Mouse (Mus musculus) urinary bladder, postnatal 4 days (tissue): ENCODE results near the gene Nectin3.

ENCODE experiments used
- DNase-seq, 2 experiments: peaks; one replicate each; pipeline ENCODE4 v3.0.0; 2021 to 2022; ENCODE audit warnings: low spot score in 2 of 2

The Nectin3 gene

DNA sequence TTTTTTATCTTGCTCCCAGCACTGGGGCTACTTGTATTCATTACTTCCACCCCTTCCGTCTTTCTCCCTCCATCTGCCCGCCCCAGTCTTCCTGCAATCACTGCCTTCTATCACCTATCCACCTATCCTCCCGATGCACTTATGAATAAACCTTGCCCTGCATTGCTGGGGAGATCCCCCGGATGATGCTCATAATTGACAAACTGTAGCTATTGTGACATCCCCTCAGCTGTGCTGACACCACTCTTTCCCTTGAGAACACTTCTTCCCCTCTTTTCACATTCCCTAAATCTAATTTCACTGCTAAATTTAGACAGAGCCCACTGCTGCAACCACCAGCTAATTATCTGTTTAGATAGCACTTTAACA is at the start of gene Nectin3:
TSS of gene Nectin3 (minus strand) at position 105 of the 369 bp plus-strand sequence.
- DNase-seq, result no peak

DNA sequence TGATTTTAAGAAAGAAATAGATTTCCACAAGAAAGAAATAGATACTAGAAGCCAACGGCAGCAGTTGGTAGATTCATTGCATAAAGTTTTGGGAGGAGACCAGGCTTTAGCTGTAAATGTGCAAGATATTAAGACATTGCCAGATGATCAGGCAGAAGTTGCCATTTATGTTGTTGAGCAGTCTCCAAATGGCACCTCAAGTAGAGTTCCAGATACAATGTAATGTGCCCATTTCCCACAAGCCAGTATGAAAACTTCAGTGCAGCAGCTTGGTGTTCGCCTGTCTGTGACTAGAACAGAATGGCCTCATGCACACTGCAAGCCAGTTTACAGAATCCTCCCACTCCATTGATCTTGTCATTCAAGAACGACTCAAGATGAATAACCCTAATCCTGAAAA is 39.8 kb upstream of the Nectin3 start:
- no peak for DNase-seq

DNA sequence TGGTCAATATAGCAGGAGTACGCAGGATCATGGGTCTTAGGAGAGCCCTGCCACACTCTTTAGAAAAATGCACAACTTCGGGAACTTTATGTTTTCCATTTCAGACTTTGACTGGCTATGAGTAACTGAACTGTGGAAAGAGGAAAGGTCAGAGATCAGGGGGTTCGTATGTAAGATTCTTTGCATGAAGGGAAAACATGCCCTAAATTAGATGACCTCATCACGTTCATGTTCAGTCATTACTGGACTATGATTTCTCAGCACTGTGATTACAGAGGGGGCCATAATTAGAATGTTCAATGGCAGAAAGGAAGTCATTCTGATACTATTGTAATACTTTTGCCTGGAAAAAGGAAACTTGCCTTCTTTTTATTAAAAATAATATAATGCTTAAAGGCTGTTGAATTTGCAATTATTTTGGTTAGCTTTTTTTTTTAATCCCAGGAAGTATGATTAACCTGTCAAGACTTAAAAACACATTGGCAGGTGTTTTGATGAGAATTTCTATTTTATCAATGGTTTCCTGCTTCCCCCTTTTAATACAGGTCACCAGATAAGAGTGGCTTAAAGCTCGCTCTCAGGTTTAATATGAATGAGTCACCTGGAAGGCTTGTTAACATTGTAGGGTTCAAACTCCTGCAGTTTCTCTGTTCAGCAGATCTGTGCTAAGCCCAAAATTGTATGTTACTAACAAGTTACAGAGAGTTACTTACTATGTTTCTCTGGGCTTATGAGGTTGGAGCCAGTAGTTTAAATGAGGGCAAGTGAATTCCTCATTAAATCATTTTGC is 34.3 kb upstream of the Nectin3 start:
- DNase-seq, result no peak

DNA sequence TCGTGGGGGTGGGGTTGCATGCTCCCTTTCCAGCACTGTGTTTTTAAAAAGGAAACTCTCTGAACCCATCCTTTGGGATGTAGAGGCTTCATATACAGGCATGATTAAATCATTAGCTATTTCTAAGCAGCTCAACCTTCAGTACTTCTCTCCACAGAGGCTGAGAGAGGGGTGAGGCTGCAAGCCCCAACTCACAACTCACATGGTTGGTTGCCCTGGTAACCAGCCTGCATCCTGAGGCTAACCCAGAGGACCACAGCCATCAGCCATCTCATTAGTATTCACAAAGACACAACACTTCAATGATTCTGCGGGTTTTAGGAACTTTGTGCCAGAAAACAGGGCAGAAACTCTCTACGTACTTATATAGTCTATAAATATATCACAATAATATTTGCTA is 32.7 kb upstream of the Nectin3 start:
- no peak for DNase-seq

DNA sequence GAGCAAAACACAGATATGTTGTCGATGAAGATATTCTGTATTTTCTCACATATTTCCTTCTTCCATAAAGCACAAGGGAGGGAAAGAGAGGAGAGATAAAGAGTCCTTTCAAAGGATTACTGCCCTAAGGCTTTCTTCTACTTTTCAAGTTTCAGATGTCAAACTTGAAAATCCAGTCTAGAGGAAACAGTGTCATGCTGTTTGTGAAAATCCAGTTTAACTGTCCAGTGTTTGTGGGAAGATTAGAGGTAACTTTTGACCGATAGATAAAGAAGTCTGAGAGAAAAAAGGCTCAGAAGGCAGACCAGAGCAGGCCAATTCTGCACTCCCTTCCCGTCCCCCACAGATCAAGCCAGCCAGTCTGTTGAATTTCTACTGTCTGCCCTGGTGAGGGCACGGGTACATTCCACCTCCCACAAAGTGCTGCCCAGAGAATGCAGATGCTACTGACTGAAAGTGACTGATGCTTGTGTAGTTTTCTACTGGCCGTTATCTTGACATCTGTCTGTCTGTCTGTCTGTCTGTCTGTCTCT is 22.6 kb upstream of the Nectin3 start:
- DNase-seq, result no peak

DNA sequence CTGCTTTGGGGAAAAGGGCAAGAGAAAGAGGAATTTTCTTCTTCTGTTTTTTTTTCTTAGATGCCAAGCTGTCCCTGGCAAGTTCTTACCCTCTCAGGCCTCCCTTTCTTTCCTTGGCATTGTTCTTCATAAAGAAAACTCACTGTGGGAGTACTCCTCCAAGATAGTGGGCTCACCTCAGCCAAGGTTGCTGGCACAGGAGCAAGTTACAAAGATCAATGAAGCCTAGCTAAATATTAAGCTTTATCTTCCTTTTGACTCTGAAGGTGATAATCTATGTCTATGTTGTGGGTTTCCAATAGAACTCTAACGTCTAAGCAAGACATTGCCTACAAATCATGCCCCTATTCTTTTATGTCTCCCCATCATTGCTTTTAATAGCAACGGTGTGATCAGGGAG is 21.3 kb upstream of the Nectin3 start:
- no peak for DNase-seq

DNA sequence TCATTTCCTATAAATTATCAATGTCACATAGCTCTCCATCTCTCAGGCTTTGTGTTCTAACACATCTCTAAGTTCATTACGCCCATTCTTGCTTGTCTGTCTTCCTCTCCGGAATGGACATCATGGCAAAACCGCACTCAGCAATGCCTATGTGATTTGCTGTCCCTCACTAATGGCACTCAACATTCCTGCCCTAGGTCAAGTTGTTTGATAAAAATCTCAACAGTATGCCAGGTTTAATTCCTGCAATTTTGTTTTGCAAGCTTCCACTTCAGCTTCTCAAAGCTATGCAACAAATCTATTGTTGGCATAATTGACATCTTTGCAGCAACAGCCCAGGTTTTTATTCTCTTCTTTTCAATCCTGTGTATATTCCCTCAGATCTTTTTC is 9.6 kb upstream of the Nectin3 start:
- no peak for DNase-seq

DNA sequence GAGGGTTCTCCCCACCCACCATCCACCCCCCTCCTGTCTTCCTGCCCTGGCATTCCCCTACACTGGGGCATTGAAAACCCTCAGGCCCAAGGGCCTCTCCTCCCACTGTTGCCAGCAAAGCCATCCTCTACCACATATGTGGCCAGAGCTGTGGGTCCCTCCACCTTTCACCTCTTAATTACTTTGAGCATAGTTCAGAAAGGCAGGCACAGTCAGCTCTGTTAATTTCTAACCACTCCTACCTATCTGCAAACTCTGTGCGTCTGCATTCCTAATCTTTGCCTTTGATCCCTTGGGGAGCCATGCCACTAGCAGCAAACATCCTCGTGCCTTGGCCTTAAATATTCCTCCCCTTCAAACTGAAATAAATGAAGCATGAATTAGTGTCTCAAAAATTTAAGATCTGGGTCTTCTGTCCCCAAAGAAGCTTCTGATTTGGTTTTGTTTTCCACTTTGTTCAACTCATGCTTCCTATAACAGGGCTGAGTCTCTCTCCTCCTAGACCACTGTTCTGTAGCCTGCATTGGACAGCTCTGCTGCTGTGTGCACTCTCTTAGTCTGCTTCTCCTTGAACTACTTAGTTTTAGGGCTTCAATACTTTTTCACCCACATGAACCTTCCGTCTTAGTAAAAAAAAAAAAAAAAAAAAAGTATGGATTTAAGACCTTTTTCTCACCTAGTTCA is 9.1 kb upstream of the Nectin3 start:
- DNase-seq, result no peak

DNA sequence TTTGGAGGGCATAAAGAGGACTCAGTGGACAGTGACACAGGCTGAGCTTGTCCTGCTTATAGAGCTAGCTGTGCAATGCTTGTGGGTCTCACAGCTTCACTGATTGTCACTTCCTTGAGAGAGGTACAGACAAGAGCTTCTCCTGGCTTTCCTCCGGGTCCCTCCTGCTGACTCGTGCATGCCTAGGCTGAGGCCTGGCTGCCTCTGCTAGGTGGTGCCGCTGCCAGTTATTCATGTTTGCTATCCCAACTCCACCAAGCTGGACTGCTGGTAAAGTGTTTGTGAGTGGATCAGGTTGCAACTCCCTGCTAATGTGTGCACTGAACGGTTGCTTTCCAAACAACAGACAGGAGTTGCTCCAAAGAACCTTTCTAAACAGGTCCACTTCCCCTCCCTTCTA is 5.7 kb upstream of the Nectin3 start:
- DNase-seq, result no peak

DNA sequence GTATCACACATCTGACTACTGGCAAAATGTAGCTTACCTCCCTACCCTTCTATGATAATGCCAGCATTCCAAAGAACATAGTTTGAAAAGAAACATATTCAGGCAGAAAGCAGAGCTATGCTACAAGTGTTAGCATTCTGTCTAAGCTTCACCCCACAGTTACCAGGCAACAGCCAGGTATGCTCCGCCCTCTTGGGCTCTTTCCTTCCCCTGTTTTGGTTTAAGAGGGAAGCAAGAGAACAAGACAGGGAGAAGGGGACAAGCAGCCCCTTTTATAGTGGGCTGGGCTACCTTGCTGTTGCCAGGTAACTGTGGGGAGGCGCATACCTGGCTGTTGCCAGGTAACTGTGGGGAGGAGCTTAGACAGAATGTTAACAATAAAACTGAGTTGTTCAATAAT is 4.0 kb upstream of the Nectin3 start:
- no peak for DNase-seq

DNA sequence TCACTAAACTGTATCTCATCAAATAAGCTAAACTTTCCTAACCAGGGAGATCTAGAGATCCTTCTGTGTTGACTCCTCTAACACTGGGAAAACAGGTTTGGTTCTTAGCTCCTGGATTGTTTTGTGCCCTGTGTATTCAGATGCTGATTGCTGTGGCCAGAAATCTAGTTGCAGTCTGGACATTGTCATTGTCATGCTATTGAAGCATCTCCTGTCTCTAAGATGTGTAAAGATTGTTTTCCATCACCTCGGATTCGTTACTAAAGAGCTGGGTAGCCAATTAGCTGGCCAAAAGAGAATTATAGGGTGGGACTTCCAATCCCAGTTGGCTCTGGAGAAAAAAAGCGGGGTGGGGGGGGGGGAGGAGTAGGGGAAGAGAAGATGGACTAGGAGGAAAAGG is 2.4 kb upstream of the Nectin3 start:
- no peak for DNase-seq

DNA sequence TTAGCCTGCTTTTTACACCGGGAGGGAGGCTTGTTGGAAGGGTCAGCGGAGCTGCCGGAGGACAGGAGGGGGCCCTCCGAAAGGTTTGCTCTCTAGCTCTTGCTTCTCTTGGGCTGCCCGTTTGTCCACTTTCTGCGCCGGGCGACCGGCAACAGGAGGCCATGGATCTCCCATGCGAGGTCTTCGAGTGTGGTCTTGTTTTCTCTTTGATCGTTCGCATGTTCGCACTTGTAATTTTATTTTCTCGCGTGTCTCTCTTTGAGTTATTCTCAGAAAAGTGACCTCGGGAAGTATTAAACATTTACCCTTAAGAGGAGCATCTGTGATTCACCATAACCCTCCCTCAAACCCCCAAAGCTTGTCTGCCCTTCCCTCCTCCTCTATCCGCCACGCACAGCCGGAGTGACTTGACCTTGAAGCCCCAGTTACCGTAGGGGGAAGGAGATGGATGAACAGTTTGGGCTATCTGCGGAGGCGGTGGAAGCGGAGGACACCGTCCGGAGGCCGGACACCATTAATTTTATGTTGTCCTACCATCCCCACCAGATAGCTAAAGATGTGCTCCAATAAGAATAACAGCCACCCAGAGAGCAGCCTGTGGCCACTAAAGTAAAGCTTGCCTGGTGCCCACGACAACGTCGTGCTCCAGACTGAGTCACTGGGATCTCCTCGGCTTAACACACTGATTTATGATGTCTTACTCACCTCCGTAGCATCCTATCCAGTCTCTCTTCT is 472 bp downstream of the Nectin3 start:
- DNase-seq, result no peak

DNA sequence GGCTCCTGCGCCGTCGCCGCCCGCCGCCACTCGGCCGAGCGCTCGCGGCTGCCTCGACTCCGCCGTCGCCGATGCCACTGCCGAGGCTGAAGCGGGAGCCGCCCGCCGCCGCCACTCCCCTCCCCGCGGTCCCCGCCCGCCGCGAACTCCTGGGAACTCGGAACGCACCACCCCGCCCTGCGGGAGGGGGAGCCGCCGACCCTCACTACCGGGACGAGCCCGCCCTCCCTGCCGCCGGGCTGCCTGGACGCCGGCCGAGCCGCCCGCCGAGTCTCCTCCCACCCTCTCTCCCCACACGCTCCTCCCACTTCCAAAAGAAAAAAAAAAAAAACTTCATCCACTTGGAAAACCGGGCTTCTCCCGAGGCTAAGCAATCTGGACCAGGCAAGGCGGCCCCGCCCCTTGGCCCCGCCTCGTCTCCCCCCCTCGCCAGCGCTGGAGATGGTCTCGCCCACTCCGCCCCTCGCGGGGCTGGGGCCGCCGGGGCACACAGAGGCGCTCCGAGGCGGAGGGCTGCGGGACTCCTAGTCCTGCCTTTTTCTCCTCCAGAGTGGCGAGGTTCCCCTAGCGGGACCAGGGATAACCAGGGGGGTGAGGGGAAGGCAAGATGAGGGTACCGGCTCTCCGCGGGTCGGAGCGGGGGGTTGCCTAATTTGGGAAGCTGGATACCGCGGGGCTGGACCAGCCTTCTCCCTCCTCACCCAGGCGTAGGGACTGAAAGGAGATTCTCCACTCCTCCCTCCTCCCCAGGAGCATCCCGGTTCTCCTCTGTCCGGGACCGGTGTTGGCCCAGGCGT is 1.2 kb downstream of the Nectin3 start:
- DNase-seq, result peak; percentile 91 to 92

DNA sequence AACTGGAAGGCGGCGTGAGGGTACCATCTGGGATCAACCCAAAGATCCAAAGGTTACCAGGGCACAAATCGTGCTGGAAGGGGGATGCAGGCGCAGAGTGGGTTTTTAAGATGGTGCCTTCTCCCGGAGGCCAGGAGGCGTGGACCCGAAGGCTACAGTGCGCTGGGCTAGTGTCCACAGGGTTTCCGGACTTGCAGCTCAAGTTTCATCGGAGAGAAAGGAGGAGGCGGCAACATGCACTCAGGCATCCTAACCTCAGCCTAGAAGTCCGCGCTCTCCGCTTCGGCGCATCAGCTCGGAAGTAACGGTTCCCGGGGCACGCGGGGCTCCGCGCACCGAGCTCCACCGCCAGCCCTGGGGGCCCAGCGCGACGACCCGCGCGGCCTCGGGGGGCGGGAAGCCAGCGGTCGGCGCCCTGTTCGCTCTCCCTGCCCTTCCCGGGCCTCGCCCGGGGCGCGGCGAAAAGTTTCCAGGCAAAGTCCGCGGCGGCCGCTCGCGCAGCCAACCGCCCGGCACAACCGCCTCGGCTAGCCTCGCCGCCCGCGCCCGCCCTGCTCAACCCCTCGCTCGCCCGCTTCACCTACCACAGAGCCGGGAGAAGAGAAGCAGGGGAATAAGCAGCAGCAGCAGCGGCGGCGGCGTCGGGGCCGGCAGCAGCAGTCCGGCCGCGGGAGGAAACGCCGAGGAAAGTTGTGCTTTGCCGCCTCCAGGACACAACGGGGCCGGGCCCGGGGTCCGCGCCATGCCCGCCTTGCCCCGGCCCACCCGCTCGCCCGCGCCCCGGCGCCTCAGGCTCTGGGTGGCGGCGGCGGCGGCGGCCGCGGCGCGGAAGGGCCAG is 2.1 kb downstream of the Nectin3 start:
- DNase-seq, result peak; percentile 40 to 67

DNA sequence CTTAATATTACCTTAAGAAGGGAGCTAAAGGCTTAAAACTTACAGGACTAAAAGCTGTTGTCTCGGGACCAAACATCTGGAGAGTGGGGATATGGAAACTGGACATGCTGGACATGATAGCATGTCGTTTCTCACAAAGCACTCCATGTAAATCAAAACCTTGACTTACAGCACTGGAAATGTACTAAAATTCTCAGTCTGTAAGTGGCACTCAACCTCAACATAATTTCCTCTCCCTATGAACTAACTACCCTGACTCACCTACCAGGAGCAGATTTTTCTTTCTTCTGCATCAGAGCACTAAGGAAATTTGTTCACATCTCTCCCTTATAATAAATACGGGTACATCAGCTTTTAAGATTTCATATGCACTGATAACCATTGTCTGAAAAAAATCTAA is 3.1 kb downstream of the Nectin3 start:
- no peak for DNase-seq

DNA sequence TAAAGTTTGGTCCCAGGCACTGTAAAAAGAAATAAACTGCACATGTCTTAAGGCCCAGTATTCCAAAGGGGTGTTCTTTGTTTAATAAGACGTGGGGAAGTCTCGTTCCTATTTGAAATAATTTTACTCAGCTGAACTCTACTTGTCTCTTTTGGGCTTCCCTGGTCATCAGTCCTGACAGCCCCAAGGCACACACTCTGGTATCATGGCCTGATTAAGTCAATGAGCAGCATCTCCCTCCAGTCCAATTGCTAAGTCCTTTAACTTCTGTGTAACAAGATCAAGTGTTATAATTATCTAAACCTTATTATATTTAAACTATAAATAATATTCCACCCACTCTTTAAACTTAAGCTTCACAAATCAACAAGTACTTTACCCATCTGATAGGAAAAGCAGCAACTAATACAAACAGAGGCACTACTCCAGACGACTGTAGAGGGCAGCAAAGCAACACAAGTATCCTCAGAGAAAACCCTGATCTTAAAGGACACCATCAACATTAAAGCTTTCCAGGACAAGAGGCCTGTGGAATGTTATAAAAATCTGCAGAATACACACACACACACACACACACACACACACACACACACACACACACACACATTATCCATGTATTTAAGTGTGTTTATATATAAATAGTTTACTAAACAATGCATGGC is 10.8 kb downstream of the Nectin3 start:
- DNase-seq, result no peak

DNA sequence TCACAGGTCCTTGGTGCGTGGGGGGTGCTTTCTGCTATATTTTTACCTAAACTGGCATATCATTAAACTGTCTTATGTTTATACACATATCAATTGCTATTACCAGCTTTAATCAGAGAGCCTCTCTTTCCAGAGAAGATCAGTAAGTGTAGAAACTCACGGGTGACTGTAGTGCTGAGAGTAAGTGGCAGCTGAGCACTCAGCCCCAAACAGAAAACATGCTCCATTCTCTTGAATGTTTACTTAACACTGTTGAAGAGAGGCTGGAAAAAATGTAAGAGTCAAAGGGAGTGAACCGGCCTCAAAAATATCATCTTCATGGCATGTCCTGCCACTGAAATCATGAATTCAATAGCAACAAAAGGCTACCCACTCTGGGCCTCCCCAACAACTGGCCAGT is 21.0 kb downstream of the Nectin3 start:
- no peak for DNase-seq

DNA sequence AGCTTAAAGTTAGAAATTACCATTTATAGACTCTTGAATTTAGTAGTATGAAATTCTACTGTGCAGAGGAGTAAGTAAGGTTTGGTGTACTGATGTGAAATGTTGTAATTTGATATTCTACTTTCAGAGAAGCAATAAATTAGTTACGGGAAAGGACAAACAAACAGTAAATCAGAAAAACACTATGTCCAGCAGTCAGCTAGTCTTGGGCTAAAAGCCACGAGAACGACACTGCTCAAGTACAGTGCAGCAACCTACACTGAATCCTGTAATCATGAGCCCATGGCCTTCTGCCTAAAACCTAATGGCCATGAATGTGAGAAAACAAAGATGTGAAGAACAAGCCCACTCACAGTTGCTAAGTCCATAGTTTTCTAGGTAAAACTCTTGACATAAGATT is 46.9 kb downstream of the Nectin3 start:
- no peak for DNase-seq

DNA sequence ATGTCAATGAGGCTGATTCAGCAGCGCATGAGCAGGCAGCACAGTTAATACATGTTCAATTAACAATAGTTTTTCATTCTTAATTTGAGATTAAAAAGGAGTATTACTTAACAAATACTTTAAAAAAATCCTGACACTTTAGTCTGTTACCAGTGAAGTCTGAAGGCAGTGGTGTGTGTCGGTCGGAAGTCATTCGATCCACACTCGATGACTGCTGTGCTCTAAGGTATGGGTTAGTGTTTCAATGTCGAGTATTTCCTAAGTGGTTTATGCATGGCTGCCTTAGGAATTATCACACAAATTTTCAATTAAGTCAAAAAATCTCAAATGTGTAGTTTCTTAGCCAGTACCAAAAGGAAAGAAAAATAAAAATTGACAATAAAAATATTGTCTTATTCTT is 49.3 kb downstream of the Nectin3 start:
- no peak for DNase-seq

DNA sequence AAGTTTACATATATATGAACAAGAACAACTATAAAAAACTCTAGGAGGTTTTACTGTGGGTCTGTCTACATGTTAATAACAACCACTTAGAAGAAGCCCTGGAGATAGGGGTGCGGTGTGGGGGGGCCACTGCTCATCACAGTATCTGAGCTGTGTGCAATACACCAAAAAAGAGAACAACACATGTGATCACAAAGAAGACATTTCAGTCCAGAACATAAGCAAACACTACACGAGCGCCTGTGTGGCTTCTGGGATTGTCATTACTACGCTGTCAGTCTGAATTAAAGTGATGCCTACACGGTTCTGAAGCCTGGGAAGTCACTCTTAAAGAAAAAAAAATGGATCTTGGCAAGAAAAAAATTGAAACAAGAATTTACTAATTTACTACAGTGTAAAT is 67.0 kb downstream of the Nectin3 start:
- no peak for DNase-seq
